Mouse (Mus musculus): ENCODE results near the gene Osgin1.

Osgin1 gene

DNA sequence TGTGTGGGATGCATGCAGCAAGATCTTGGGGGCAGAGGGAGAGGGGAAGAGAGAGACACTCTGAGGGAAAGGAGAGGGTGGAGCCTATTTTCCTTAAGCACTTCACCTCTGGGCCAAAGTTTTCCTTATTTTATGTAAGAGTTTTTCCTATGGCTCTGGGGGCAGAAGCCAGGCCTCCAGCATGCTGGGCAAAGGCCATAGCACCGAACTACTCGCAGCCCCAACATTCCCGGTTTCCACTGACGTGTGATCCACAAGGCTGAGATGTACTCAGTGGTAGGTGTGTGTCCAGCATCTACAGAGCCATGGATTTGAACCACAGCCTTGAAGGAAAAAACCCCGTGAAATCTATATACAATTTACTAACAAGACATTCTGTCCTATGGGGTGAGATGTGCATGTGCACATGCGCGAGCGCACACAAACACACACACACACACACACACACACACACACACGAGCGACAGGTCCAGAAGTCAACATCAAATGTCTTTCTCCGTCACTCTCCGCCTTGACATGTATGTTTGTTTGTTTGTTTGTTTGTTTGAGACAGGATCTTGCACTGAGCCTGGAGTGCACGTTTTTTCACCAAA is at the start of gene Osgin1:
Gene Osgin1 (plus strand): TSS at position 543 of the 593 bp plus-strand sequence.
- no peak for DNase-seq

DNA sequence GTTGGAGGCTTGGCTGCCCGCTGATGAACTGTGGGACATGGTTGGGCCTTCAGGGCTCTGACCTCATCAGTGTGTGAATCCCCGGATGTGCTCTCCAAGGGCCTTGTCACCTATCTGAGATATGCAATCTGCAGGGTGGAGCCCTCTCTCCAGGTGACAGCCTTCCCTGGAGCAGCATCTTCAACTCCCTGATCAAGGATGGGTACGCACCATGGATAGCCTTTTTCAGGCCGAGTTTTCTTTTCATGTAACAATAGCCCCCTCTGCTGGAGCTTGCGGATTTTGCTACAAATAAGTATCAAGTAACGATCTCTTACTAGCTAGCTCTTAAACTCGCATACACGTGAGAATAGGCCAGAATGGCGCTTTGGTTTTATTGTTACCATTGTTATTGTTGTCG is 49.4 kb upstream of the Osgin1 start:
- DNase-seq = peak; percentile 73 to 77

DNA sequence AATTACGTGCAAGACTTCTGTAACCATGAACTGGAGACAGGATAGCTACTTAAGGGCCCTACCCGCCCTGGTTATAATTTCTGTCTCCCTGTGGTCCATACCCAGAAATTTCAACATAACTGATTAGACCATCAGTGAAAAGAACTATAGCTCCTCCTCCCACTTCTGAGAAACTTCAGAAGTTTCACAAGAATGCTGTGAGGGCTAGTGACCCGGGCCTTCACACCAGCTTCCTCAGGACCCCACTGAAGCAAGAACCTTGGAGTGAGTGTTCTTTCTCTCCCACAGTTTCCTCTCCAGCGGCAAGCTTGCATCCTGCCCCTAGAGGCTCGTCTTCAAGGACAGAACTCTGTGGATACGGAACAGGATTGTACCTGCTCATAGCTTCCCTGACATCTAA is 48.1 kb upstream of the Osgin1 start:
- no peak for DNase-seq

DNA sequence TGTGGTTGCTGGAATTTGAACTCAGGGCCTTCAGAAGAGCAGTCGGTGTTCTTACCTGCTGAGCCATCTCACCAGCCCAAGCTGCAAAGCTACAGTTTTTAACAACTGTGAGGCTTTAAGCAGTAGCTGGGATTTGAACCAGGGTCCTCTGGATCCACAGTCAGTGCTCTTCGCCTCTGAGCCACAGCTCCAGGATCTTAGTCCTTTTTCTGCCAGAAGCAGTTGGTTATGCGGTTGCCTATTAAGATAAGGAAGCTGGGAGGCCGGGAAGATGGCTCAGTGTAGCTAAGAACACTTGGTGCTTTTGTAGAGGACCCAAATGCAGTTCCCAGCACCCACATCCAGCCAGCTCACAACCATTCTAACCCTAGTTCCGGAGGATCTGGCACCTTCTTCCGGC is 46.9 kb upstream of the Osgin1 start:
- DNase-seq = no peak

DNA sequence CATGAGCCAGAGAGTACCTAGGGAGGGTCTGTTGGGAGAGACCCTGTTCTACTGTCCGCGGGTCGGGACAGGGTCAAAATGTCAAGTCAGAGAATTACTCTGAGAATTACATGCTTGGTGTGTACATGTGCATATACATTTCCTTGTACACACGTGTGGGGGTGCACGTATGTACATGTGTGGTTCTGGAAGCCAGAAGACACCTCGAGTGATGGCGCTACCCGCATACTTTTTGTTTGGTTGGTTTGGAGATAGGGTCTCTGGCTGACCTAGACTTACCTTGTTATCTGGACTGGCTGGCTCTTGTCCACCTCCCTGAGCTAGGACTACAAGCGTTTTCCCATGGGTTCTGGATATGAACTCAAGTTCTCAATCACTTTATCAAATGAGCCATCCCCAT is 39.8 kb upstream of the Osgin1 start:
- DNase-seq = peak in 1 of 2 experiments; percentile 12

DNA sequence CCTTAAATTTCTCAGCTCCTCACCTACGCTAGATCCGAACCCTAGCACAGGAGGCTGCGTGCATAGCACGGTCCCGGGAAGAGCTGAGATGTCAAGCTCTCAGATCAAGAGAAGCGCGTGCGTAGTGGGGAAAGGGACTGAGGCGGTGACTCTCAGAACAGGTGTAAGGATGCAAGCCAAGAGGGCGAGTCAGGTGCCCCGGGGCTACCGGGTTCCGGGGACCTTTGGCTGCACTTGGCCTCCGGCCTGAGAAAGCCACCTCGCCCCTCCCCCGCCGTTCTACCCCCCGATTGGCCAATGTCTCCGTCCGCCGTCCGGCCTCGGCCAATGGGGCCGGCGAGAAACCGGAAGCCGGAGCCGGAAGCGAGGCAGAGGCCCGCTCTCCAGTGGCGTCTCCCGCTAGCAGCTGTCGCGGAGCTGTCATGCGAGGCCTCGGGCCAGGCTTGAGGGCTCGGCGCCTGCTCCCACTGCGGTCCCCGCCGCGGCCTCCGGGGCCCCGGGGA is 39.3 kb upstream of the Osgin1 start, which contains the start of gene Mlycd:
Gene Mlycd (plus strand): TSS at position 355 of the 503 bp plus-strand sequence.
- DNase-seq = peak; percentile 89 to 90

DNA sequence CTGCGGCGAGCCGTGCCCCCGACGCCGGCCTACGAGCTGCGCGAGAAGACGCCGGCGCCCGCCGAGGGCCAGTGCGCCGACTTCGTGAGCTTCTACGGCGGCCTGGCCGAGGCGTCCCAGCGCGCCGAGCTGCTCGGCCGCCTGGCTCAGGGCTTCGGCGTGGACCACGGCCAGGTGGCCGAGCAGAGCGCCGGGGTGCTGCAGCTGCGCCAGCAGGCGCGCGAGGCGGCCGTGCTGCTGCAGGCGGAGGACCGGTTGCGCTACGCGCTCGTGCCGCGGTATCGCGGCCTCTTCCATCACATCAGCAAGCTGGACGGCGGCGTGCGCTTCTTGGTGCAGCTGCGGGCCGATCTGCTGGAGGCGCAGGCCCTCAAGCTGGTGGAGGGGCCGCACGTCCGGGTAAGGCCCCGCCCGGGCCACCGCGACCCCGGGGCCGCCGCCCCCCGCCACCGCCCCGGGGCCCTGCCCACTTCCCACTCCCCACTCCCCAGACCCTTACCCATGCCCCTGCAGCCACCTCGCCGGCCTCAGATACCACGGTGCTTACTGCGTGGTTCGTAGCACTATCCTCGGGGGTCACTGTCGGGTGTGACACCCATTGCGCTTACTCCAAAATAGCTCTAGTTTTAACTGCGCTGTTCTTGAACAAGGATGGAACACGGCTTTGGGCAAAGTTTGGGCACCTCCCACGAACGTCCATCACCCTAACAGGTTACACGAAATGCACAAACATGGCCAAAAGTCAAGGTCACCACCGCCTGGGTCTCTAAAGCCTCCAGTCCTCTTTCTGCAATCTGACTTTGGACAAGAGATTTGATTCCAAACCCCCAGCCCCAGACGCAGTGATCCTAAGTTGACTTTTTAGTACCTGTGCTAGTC is 38.6 kb upstream of the Osgin1 start:
- DNase-seq = no peak

DNA sequence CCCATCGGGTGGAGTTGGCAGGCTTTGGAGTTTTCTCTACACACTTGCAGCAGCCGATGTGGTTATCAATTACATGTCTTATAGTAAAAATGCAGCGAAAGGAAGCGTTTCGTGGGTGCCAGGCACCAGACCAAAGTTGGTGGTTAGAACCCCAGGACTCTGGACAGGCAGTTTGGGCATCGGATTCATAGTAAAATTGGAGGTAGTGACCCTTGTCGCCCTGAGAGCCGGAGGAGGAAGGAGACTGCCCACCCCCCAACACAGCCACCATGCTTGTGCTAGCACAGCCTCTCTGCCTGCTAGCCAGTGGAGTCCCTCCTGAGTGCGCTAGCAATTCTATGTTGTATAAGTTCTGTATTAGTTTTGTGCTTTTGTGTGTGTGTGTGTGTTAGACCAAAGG is 35.4 kb upstream of the Osgin1 start:
- no peak for DNase-seq

DNA sequence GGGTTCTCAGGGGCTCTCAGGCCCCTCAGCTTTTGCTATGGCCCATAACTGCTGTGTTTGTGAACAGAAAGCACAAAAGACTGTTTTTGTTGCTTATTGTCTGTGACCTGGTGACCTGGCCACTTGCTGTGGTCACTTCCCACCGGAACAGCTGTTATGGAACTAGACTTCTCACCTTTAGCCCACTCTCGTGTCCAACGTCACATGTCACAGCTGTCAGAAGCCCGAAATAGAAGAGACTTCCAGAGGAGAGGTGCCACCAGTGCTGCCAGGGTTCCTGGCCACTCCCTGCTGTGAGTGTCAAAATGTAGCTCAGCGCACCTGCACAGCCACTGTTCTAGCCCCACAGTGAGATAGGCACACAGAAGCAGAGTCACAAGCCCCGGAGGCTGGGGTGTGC is 34.7 kb upstream of the Osgin1 start:
- no peak for DNase-seq

DNA sequence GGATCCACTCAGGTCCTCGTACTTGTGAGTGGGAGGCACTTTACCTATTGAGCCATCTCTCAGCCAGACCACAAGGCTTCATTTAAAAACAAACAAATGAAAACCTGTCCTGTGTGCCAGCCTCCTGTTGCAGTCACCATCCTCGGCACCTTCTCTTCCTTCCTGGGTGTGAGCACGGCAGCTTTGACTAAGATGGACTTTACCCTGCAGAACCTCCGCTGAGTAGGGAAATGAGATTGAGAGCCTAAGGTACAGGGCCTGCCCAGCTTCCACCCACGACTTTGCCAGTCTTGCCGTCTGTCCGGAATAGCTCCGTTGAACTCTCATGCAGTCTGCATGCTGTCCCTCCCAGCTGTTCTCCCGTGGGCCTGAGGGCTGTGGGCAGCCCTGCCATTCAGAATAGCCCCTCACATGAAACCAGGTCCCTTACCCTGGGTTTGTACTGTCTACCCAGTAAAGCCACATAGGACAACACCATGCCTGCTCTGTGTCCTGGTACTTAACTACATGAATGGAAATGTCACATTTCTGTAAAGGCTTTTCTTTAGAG is 33.7 kb upstream of the Osgin1 start:
- no peak for DNase-seq

DNA sequence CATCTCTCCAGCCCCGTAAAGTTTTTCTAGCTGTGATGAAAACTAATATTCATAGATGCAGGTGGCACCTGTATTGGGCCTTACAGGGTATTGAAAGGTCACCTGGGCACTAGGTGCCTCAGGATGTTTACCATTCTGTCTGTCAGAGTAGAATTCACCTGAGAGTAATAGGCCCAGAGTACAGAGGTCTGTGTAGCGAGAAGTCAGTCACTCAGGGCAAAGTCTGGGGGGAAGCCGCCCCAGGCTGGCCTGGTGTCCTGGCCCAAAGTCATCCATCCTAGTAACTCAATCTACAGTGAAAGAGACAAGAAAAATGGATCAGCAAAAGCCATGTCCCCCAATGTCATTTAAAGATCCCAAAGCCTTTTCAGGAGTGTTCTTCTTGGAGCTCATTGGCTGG is 33.0 kb upstream of the Osgin1 start:
- DNase-seq = no peak

DNA sequence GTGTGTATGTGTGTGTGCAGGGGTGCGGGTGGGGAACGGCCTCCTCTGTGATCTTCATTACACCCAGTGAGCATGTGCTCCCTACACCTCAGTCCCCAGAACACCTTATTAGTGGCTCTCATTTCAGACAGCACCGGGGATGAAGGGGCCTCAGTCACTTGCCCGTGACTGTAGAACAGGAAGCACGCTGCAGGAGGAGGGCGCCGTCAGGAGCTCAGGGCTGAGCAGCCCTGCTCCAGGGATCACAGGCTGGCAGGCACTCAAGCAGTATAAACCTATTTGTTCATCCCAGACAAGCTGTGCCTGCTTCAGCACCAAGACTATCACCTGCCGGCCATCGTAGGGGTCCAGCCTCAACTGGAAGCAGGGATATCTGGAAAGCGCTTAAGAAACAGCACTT is 30.0 kb upstream of the Osgin1 start:
- DNase-seq = no peak

DNA sequence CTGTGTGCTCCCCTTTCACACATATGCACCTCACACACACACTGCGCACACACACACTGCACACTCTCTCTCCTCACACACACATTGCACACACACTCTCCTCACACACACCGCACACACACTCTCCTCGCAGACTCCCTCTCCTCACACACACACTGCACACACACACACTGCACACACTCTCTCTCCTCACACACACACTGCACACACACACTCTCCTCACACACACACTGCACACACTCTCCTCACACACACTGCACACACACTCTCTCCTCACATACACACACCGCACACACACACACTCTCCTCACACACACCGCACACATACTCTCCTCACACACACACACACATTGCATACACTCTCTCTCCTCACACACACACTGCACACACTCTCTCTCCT is 29.3 kb upstream of the Osgin1 start:
- DNase-seq = no peak

DNA sequence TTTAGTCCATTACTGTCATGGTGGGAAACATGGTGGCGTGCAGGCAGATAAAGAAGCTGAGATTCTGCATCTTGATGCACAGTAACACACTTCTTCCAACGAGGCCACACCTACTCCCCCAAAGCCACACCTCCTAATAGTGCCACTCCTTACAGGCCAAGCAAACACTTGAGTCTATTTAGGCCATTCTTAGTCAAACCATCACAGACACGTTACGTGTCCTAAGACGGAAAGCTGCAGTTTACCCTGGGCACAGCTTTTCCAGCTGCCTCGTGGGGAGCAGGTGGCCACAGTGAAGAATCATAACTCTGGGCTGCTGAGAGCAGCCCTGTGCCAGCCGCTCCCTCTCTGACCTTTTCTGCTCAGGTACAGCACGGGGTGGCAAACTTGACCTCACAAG is 25.6 kb upstream of the Osgin1 start:
- no peak for DNase-seq

DNA sequence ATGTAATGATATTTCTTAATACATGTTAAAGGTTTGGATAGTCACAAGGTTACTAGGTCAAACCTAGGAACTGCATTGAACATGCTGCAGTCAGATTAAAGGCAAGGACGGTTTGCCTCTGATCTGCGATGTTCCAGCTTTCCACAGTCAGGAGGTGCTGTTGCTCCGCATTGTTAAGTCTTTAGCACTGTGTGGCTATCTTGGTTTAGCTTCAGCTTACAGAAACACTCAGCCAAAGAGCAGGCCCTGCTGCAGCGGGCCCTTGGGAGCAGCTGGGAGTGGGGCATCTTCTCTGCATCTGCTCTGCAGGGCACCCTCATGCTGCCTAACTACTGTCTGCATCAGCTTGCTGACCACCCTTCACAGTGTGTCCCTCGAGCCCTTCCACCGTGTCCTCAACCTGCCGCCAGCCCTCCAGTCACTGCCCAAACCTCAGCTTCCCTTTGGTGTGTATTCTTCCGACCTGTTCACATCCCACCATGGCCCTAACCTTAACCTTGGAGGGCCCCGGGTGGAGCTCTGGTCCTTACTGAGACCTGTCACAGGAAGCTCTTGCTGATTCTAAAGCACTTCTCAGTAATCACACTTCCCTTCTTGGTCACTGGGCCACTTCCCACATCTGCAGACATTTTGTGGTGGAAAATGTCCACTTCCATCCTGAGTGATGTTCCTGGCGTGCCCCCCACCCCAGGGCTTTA is 21.7 kb upstream of the Osgin1 start:
- DNase-seq = no peak

DNA sequence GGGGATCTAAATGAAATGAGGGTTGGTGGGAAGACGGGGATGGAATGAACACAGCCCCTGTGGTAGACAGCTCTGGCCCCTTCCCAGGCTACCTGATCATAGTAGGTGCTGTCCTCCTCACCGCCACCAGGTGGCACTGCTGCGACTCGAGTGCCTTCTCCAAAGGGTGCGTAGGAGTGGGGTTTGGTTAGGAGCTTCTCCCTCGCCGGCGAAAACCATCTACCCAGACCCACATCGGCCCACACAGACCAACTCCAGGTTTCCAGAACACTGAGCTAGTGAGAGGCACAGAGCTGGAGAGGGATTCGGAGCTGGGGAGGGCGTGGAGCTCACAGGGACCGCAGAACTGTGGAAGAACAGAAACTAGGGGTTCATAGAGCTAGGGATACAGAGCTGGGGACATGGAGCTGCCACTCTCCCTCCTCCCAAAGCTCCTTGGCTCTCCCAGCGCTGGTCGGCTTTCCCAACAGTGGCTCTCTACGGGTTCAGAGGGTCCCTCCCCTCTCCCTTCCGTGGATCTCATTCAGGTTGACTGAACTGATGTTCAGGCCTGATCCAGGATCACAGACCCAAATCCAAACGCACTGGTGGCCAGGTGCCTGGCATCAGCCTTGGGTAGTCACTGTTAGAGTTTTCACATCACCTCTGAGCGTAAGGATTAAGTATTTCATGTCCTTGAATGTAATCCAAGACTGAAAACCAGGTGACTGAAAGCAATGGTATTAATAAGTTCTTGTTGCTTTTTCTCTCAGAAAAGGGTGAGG is 21.0 kb upstream of the Osgin1 start:
- DNase-seq = peak; percentile 85 to 86

DNA sequence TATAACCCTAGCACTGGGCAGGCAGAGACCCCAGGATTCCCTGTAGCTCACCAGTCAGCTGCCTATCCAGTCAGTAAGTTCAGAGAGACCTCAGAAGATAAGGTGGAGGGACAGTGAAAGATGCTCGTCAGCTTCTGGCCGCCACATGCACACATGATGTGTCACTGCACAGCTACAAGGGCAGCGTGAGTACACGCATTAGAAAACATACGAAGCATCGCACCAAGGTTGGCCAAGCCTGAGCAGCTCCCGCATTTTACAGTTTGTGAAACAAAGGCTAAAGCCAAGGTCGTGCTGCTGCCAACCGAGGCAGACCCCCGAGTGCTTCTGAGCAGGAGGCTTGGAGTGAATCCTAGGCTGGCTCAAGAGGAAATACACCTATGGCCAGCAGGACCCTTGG is 20.3 kb upstream of the Osgin1 start:
- no peak for DNase-seq

DNA sequence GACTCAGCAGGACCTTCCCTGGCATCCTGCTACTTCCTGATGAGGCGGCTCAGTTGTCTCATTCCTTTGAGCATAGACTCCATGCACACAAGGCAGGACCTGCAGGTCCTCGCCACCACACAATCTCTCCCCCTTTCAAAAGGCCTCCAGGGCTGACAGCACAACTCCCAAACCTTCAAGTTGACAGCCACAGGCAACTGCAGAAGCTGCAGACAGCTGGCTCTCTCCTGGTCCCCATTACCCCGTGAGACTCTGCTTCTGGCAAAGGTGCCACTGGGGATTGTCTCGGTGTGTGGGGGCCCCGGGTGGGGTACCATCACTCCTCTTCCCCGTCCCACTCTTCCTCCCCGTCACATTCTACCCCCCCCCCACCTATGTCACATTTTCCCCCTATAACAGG is 13.6 kb upstream of the Osgin1 start:
- DNase-seq = no peak

DNA sequence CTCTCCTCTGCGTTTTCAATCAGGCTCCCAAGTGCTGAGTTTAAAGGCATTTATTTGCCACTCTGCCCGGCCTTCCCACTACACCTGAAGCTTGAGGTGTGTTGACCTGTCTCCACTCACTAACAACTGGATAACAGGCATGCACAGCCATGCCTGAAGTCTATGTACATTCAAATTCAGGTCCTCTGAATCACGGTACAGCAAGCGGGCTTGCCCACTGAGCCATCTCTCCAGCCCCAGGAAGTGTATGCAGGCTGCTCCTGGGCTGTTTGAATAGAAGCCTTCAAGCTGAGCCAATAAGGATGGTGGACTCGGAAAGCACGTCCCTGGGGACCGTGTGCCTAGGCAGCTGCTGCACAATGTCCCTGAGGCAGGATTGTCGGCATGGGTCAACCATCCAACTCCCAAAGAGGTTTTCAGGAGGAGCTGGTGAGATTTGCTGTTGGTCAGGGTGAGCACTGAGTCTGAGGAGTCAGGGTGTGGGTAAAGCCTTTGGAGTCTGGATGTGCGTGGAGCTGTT is 12.3 kb upstream of the Osgin1 start:
- peak in 1 of 2 experiments; percentile 53 for DNase-seq

DNA sequence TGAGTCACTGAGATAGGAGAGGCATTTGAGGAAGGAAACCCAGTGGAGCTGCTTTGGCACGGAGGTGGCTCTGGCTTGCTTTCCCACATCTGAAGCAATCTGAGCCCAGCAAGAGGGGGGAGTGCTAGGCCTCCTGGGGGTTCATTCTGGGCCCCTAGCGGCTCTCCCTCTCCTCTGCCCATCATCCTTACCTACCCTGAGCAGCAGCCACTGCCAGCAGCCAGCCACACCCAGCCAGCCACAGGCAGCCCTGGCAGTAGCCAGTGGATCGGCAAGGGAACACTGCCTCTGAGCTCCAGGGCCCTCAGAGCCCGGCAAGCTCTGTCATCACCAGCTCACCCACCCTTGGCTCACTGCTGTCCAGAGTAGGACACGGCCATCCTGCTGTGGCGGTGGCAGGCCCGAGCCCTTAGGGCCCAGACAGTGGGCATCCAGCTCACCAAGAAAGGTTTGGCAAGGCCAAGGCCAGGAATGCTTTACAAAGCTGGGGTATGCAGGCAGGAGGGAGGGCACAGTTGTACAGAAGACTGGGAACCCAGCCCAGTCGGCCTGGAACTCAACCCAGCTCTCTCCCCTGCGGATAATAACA is 11.7 kb upstream of the Osgin1 start:
- DNase-seq = no peak

DNA sequence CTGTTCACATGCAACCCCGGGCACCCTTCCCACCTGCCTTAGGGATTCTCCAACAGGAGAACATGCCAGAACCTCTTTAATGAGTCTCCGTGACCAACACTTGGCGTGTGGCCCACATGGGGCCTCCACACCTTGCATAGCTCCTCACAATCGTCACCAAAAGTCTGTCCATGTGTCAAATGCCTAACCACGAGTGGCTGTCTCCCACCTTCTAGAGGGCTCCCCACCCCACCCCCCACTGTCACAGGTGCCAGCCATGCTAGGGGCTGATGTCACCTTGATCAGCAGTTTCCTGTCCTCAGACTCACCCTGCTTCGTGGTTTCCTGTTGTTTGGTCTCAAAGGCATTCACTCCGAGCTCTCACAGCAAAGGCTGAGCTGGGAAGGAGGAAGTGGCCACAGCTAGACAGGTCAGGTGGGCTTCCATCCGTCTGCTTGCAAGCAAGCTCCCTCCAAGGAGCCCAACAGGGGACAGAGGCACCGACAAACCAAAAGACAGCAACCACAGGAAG is 10.2 kb upstream of the Osgin1 start:
- DNase-seq = peak; percentile 91 to 95
